In genomic region chr10:38246821-38247220, GRCm38 (mm10) we compare ENCODE assay signal across 21 mouse cellular contexts.
DNase-seq lines count a peak whose midpoint lies in the region; ATAC-seq and TF ChIP-seq lines count a peak whose summit lies in the region.
"Had no signal": no experiment of that assay in that cellular context is flagged by ENCODE, and none has a peak within 500 bp of the region (broad histone marks: within the 10 kb centered on the region; RNA-seq: fewer than 3 reads in every experiment).

No protein-coding gene starts in this region.

- H3K27ac ChIP-seq in lung, embryonic 14.5 days (ENCODE audit: low read depth) = no peak overlapping the region
- H3K27ac ChIP-seq in embryonic fibroblast, embryonic 13.5 days (ENCODE audit: insufficient read depth, low read length) = peak overlapping the region; percentile 98; the same call in 1 of the 2 replicates
- no peak overlapping the region for H3K27ac ChIP-seq in forebrain, embryonic 11.5 days (ENCODE audit: low read depth, low read length)
- H3K27ac ChIP-seq: embryonic facial prominence, embryonic 15.5 days; forebrain, embryonic 13.5 days; heart, embryonic 15.5 days; hindbrain, embryonic 13.5 days; intestine, embryonic 15.5 days had no signal

- intact Hi-C loops in gastrocnemius, postnatal 14 days (cut with DNase I; ENCODE audit: low total_unique reads) = no loop called here

- DNase-seq in lung, embryonic 14.5 days = peak; percentile 22
- DNase-seq in lung, postnatal 4 days = no peak
- peak; percentile 83 for DNase-seq in Muller cell, postnatal 12 days (ENCODE audit: inconsistent ontology term)
- DNase-seq in lung, postnatal 36 days = peak; percentile 46
- no peak for DNase-seq in gastrocnemius, postnatal 14 days
- no peak for DNase-seq in forebrain, embryonic 11.5 days (ENCODE audit: low spot score)
- DNase-seq: adrenal gland, postnatal 14 days; cerebellum, adult 11-12 months; cerebellum, adult 9-11 months; cerebellum, postnatal 36 days; forebrain, postnatal 0 days; heart, adult 18-20 months; heart, postnatal 14 days had no signal

- WGBS in lung, embryonic 14.5 days = 45% methylated on average over 1 of the region's 1 CpGs
- 72% methylated on average over 1 of the region's 1 CpGs for WGBS in forebrain, embryonic 11.5 days

- ATAC-seq in lung, embryonic 14.5 days (ENCODE audit: insufficient read depth) = no peak
- ATAC-seq in forebrain, embryonic 11.5 days (replicated peaks; ENCODE audit: low FRiP score) = no peak
- ATAC-seq: activated CD4-positive, CD25-positive, alpha-beta regulatory T cell, adult 4 months; forebrain, embryonic 13.5 days; forebrain, postnatal 0 days; intestine, embryonic 15.5 days had no signal

- no peaks in the 10 kb centered on the region for H3K9me3 ChIP-seq in lung, embryonic 14.5 days (ENCODE audit: low read depth, low read length)
- no peaks in the 10 kb centered on the region for H3K9me3 ChIP-seq in forebrain, embryonic 11.5 days (ENCODE audit: control insufficient read depth, low read length)
- H3K9me3 ChIP-seq: embryonic facial prominence, embryonic 15.5 days; forebrain, embryonic 13.5 days; heart, embryonic 15.5 days; hindbrain, embryonic 13.5 days; intestine, embryonic 15.5 days had no signal

- no peak overlapping the region for H3K9ac ChIP-seq in lung, embryonic 14.5 days
- no peak overlapping the region for H3K9ac ChIP-seq in forebrain, embryonic 11.5 days (ENCODE audit: low read length)
- H3K9ac ChIP-seq: embryonic facial prominence, embryonic 15.5 days; forebrain, embryonic 13.5 days; forebrain, postnatal 0 days; heart, embryonic 15.5 days; hindbrain, embryonic 13.5 days; intestine, embryonic 15.5 days had no signal

- H3K4me3 ChIP-seq in lung, embryonic 14.5 days (ENCODE audit: low read depth, low read length) = no peak overlapping the region
- no peak overlapping the region for H3K4me3 ChIP-seq in embryonic fibroblast, embryonic 13.5 days (ENCODE audit: insufficient read depth, low read length)
- H3K4me3 ChIP-seq in forebrain, embryonic 11.5 days (ENCODE audit: low read depth, low read length) = no peak overlapping the region
- H3K4me3 ChIP-seq: embryonic facial prominence, embryonic 15.5 days; forebrain, embryonic 13.5 days; heart, embryonic 15.5 days; hindbrain, embryonic 13.5 days; intestine, embryonic 15.5 days had no signal

- H3K4me1 ChIP-seq in lung, embryonic 14.5 days (ENCODE audit: insufficient read depth) = no peaks in the 10 kb centered on the region
- no peaks in the 10 kb centered on the region; the same call in 1 of the 2 replicates for H3K4me1 ChIP-seq in embryonic fibroblast, embryonic 13.5 days (ENCODE audit: control insufficient read depth, insufficient read depth, low read length)
- H3K4me1 ChIP-seq in forebrain, embryonic 11.5 days (replicated peaks; ENCODE audit: control insufficient read depth, insufficient read depth, low read length) = no peaks in the 10 kb centered on the region
- H3K4me1 ChIP-seq: embryonic facial prominence, embryonic 15.5 days; forebrain, embryonic 13.5 days; heart, embryonic 15.5 days; hindbrain, embryonic 13.5 days; intestine, embryonic 15.5 days had no signal

- no peak for TF ChIP-seq CTCF in lung, embryonic 14.5 days (IDR thresholded peaks at IDR 0.05; ENCODE audit: low read depth)
- no peak for TF ChIP-seq CTCF in embryonic fibroblast, embryonic 13.5 days (IDR thresholded peaks at IDR 0.05; ENCODE audit: borderline replicate concordance, insufficient read depth, low read length)

- H3K4me2 ChIP-seq in lung, embryonic 14.5 days = no peak overlapping the region
- H3K4me2 ChIP-seq in forebrain, embryonic 11.5 days (ENCODE audit: low read depth, low read length, severe bottlenecking) = no peak overlapping the region
- H3K4me2 ChIP-seq: embryonic facial prominence, embryonic 15.5 days; forebrain, embryonic 13.5 days; heart, embryonic 11.5 days; heart, embryonic 15.5 days; hindbrain, embryonic 13.5 days; intestine, embryonic 15.5 days had no signal

- no peaks in the 10 kb centered on the region for H3K27me3 ChIP-seq in lung, embryonic 14.5 days (ENCODE audit: insufficient read depth, low read length)
- H3K27me3 ChIP-seq in forebrain, embryonic 11.5 days (ENCODE audit: control insufficient read depth, insufficient read depth, low read length) = no peaks in the 10 kb centered on the region
- H3K27me3 ChIP-seq: embryonic facial prominence, embryonic 15.5 days; forebrain, embryonic 13.5 days; heart, embryonic 15.5 days; hindbrain, embryonic 13.5 days; intestine, embryonic 15.5 days had no signal

- no peak for TF ChIP-seq POLR2A in embryonic fibroblast, embryonic 13.5 days (IDR thresholded peaks at IDR 0.05; ENCODE audit: low read depth, low read length)

- H3K36me3 ChIP-seq in lung, embryonic 14.5 days (ENCODE audit: insufficient read depth) = no peaks in the 10 kb centered on the region
- H3K36me3 ChIP-seq in forebrain, embryonic 11.5 days (ENCODE audit: control insufficient read depth, insufficient read depth, low read length) = no peaks in the 10 kb centered on the region
- H3K36me3 ChIP-seq: embryonic facial prominence, embryonic 15.5 days; heart, embryonic 15.5 days; hindbrain, embryonic 13.5 days; intestine, embryonic 15.5 days had no signal

Comparison
In these comparisons a context has a peak if more than half of its experiments do, and no peak if none do; other contexts are left out.
1. DNase-seq: peak in lung, embryonic 14.5 days (single experiment), Muller cell, postnatal 12 days (single experiment) and lung, postnatal 36 days (single experiment); none in lung, postnatal 4 days (0 of 2), gastrocnemius, postnatal 14 days (single experiment) and forebrain, embryonic 11.5 days (single experiment).